Mouse (Mus musculus) lung, postnatal 14 days (tissue): ENCODE data around the gene Dpp6.

ENCODE experiments used
- DNase-seq: peaks from one replicate; pipeline ENCODE4 v3.0.0; 2021

The Dpp6 gene

DNA sequence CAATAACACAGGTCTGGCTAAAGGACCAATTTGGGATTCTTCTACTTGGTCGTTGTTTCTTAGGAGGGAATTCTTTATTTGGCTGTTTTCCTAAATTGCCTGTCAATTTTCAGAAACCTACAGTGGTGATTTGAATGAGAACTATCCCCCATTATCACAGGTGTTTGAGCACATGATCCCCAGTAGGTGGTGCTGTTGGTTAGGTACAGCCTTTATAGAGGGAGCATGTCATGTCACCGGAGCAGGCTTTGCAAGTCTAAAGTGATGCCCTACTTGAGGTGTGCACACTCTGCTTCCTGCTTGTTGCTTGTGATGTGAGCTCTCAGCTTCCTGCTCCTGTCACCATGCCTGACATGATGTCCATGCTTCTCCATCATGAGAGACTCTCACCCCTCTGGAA lies 870.3 kb downstream of the Dpp6 start:
- no peak for DNase-seq

DNA sequence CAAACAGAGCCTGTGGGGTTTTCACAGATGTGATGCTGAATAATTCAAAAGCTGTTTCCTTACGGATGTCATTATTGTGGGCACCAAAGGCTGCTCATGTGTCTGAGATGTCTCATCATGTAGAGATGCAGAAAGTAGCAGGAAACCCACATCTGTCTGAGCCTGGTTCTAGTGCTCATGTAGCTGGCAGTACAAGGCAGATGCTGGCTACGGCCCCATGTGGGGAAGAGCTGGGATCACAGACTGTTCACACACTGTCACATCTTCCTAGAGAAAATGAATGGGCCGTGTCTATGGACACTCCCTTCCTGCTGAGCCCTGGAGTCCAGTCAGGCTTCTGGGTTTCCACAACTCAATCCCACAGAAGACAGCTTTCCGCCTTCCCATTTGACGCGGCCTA lies 885.5 kb downstream of the Dpp6 start:
- DNase-seq: no peak

DNA sequence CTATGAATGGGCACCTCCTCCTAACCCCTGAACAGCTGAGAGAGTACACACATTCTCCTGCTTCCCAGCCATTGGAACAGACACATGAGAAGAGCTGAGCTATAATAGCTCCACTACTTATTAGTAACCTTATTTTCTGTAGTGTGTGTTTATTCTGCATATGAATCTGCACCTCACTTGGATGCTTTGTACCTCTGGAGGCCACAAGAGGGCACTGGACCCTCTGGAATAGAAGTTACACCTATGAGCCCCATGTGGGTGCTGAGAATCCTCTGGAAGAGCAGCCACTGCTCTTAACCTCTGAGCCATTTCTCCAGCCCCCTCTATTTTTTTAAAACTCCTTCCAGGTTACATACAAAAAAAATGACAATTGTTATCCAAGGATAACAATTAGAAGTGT lies 888.0 kb downstream of the Dpp6 start:
- no peak for DNase-seq

DNA sequence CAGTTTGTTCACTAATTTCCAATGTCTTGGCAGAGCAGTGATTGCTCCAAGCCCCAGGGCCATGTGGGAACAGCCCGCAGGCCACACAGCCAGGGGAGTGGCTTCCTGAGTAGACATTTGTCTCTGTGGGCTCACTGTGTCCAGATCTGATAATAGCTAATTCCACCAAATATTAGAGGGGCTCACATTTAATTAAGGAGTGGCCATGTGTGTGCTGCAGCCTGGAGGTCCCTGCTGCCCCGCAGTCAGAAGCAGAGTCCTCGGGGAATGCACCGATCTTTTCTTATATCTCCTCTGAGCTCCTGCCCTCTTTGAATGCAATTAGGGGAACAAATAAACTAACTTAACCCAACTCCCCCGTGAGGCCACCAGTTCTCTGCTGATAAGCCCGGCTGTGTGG lies 889.5 kb downstream of the Dpp6 start:
- no peak for DNase-seq

DNA sequence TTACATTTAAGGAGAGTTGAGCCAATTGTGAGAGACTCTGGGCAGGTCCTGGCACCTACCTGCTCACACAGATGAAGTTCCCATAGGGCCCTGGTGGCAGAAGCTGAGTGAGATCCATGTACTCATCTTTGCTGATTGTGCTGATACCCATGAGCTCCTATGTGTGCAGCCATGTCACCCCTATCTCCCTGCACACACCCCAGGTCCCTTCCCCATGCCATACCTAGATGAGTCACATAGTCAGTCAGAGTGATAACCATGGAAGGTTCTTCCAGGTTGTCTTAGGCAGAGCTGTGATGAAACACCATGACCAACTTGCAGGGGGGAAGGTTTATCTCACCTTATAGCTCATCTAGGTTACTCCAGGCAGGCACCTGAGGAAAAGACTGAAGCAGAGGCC lies 890.3 kb downstream of the Dpp6 start:
- DNase-seq: no peak

DNA sequence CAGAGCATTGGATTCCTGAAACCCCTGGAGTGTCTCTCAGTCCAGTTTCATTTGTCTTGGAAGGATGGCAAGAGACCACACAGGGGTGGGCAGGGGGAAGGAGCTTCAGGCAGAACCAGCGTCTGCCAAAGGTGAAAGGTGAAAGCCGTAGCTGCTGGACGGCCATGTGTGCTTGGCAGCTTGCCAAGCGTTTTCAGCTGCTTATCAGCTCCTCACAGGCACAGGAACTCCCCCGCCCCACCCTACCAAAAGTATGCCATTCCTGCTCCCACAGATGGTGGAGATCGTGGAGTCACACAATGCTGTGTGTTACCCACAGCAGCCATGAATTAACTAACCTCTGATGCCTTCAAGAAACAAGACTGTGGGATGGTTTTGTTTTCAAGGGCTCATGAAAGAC lies 891.2 kb downstream of the Dpp6 start:
- peak; percentile 34 for DNase-seq

DNA sequence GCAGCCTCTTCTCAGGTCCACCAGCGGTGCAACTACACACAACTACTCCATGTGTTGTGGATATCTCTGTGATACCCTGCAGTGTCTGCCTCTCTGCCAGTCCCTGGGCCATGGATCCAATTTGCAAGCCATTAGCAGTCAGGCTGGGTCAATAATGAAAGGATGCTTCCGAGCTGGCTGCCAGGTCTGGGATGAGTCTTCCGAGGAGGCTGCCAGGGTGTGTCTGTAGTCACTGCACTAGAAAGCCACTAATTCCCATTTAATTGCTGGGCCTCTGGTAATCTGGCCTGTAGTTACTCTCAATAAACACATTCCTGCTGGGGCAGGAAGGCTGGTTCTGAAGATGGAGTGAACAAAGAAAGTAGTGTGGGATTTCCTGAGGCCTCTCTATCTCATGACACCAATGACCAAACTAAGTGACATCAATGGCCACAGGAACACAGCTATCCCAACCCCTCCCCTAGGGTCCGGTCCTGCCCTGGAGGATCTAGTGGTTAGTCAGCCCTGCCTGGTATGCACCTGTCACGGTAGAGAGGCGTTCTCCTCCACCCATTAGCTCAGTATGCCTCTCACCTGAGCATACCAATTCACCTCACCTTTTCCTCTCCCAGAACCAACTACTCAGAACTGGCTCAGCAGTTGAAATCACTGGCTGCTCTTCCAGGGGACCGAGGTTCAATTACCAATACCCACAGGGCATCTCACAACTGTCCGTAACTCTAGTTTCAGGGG lies 894.6 kb downstream of the Dpp6 start:
- DNase-seq: no peak

DNA sequence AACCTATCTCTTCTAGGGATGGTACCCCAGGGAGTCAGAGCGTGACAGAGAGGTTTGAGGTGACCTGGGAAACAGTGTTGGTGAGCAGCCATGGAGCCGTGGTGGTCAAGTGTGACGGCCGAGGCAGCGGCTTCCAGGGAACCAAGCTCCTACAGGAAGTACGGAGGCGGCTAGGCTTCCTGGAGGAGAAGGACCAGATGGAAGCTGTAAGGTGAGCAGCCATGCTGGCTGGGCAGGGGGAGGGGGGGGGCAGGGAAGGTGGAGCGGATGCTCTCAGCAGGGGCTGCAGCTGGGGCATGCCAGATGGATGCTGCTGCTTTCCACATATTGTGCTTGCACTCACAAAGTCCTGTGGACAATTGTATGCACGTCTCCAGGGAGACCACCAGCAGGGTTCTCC lies 897.4 kb downstream of the Dpp6 start:
- DNase-seq: no peak

DNA sequence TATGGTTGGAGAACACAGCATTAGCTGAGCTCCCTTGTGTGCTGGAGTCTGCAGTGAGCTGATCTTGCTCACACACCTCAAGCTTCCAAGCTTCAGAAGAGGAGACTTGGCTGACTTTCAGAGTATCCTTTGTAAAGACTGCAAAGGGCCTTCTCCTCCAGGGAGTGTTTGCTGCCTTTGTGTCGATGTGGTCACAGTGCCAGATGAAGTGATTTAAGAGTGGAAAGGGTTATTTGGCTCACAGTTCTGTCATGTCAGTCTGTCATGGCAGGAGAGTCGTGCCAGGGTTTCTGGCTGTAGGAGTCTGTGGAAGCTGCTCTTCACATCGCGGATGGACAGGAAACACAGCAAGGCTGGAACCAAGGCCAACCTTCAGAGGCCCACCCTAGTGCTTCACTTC lies 899.0 kb downstream of the Dpp6 start:
- DNase-seq: no peak

DNA sequence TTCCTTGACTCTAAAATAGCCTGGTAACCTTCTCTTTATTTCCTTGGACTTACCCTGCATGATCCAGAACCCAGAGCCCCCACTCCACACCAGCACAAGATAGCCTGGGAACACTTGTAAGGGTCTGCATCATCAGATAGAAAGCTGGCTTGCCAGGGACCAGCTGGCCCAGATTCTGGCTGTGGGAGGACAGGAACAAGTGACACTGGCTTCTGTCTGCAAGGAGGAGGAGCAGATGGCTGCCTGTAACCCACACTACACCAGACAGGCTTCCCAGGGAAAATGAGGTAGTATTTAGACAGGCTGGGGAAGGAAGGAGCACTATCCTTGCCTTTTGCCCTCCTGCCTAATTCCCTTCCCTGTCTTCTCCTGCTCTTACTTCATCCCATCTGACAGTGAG lies 900.3 kb downstream of the Dpp6 start:
- DNase-seq: no peak

DNA sequence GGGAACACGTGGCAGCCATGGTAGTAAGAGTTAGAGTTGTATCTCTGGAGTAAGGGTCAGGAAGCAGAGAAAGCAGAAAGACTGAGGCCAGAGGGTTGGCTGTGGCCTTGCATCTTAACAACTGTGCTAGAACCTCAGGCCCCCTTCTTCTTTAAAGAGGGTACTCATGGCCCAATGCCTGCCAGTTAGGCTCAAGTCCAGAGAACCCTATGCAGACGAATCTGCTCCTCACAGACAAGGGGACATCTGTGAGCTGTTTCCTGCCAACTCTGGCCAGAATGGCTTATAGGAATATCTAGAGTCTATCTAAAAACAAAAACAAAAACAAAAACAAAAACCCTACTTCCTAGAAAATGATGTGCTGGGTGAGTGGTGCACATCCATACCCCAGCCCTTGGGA lies 902.3 kb downstream of the Dpp6 start:
- no peak for DNase-seq

DNA sequence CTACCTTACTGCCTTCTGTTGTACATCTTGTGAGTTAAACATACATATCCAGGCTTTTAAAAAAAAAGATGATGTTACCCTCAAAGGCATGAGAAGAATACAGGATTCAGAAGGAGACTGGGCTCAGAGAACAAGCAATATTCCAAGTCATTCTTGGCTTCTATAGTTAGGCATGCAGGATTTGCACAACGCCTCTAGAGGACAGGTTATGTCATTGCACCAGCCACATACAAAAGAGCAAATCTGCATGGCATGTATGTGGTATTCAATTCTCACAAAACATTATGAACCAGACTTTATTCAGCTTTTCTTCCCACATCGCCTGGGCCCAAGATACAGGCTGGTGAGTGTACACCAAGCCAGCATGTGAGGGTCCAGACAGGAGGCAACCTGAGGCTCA lies 907.5 kb downstream of the Dpp6 start:
- DNase-seq: no peak

DNA sequence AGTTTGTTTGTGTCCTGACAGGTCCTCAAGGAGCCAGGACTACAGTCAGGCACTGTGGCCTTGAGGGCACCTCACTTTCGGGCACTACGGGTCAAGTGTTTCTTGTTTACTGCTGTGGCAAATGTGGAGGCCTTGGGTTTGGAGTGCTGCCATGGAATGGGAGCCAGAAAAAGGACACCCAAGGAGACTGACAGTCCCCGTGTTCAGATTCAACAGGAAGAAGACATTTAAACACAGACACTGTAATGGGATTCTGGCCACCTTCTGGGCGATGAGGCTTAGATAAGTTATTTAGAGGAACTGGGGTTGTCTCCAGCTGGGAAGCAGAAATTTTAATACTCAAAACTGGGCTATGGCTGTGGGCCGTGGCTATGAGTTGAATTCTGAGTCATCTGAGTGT lies 913.7 kb downstream of the Dpp6 start:
- peak; percentile 17 for DNase-seq

DNA sequence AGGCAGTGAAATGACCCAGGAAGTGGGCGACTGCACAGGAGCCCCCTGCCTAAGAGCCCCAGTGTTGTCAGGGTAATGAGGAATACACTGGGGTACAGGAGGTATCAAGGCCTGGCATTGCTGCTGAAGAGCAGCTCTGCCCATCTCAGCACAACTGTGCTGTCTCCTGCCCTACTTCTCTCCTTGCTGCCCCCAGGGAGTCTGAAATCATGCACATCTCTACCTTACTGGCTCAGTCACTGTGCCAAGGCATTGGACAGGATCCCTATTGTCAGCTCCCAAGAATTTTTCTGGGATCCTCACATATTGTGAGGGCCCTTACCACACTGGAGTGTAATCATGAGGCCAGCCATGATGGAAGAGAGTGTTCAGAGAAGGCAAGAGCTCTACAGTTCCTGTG lies 914.4 kb downstream of the Dpp6 start:
- DNase-seq: no peak

DNA sequence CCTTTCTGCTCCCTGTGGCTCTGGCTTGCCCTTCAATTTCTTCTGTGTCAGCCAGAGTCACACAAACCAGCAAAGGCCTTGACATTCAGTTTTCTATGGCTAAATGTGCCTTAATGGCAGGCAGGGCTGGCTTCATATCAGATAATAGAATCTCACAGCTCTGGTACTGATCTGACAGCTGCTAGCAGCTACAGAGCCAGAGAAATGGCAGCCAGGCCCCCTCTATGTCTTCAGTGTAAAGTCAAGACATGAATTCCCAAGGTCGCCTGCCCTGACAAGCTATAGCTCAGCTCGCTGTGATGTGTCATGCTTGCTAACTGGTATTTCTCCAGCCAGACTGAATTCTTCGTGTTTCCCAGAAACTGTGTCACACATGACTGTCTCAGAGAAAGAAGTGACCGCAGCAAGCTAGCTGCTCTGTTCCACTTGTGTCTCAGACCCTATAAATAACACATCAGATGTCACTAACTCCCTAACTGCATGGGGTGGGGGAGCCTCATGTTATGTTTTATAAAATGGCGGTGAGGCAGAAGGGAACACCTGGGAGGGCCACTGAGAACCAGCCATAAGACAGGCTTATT lies 915.4 kb downstream of the Dpp6 start:
- no peak for DNase-seq

DNA sequence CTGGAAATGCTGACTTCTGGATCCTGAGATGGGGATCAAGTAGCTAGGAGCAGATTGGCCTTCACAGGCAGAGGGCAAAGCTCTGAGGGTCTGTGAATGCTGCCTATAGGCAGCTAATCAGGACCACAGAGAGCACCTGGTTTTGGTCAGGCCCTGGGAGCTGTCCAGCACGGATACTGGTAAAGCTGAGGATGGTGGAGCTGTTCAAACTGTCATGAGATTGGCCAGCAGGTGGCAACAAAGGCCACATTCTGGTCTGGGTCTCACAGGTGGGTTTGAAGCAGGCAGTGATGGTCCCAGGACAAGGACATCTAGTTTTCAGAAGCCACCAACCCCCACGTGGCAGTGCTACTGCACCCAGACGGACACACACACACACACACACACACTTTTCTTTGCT lies 920.2 kb downstream of the Dpp6 start:
- peak; percentile 24 for DNase-seq

DNA sequence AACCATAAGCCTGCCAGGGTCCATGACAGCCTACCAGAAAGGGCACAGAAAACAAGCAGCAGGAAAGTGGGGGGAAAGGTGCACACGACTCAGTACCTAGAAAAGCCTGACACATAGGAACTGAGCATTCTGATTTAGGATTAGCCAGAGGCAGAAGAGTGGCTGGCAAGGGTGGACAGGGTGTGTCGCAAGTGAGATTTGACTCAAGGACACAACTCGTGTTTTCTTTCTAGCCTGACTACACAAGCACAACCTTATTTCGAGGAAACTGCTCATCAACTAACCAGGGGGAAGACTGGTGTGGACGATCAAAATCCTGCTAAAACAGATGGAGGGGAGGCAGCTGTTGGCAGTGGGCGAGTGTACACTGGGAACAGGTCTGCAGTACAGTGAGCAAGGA lies 922.2 kb downstream of the Dpp6 start:
- no peak for DNase-seq

DNA sequence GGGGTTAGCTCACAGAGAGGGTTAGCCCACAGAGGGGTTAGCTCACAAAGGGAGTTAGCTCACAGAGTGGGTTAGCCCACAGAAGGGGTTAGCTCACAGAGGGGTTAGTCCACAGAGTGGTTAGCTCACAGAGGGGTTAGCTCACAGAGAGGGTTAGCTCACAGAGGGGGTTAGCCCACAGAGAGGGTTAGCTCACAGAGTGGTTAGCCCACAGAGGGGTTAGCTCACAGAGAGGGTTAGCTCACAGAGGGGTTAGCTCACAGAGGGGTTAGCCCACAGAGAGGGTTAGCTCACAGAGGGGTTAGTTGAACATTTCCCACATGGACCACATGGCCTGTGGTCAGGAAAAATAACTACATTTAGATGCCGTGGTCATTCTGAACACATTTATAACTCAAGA lies 927.9 kb downstream of the Dpp6 start:
- DNase-seq: no peak

DNA sequence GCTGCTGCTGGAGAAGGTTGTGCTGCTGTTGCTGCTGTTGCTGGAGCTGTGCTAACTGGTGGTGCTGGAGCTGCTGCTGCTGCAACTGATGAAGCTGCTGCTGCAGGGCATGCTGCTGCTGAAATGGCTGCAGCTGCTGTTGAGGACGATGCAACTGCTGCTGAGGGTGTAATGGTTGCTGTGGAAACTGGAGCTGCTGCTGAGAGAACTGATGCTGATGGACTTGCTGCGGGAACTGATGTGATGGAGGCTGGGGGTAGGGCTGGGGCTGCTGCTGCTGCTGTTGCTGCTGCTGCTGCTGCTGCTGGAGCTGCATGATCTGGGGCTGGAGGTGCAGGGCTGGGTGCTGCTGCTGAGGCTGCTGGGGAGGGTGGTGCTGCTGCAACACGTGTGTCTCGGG lies 948.8 kb downstream of the Dpp6 start:
- DNase-seq: no peak

DNA sequence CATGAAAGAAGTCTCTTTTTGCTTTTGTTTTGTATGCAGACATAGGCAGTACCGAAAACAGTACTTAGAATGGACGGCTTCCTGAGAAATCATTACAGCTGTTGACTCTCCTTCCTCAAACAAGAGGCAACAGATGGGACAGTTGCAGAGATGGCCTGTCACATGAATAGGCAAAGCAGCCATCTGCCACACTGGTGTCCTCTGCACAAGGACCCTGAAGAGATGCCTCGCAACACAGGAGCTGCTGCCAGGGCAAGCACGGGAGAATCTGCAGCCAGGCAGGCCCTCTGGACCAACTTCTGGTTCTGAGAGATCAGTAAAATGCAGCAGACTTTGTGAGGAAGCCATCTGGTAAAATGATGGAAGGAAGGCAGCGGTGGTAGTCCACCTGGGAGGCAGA lies 950.9 kb downstream of the Dpp6 start:
- DNase-seq: no peak
